ENCODE assay signal across 1 mouse cellular context in genomic region chr4:136152821-136153220, GRCm38 (mm10).
TF ChIP-seq lines count a peak whose summit lies in the region.

No protein-coding gene starts in this region.

TF ChIP-seq in MEL, 35 proteins besides CTCF, POLR2A, EP300 and RAD21:
- TF ChIP-seq USF2 (IDR thresholded peaks at IDR 0.05; ENCODE audit: borderline replicate concordance in 1 of 2, insufficient read depth in 1 of 2, low read depth in 1 of 2, low read length in 2 of 2) (no peak), ZC3H11A (IDR thresholded peaks at IDR 0.05; ENCODE audit: low read depth, low read length) (no peak), GATA1 (IDR thresholded peaks at IDR 0.05; ENCODE audit: low read depth, low read length) (no peak), ZKSCAN1 (IDR thresholded peaks at IDR 0.05; ENCODE audit: low read depth, low read length) (no peak), SMC3 (IDR thresholded peaks at IDR 0.05; ENCODE audit: low read depth, low read length) (peak; percentile 32)
TF ChIP-seq in MEL: peak in this region for 1.
